Mouse (Mus musculus) hindbrain, postnatal 0 days (tissue): ENCODE results near the gene Psat1. TPM values are rescaled to one million over a fixed set of nuclear protein-coding genes. Genes with fewer than 3 reads are reported as not detected.

Source experiments
- ATAC-seq: fragments of 200-750 bp; cut with Nextera tagmentation; 2 replicates; pipeline ENCODE4 v1.8.0; 2017; ENCODE audit warnings: mild to moderate bottlenecking, moderate TSS enrichment, moderate library complexity
- DNase-seq: peaks from one replicate; pipeline ENCODE4 v3.0.0-alpha.2; 2015; ENCODE audit warnings: low spot score
- H3K27ac ChIP-seq: fragments of 300-500 bp; sonication (generic); 2 replicates; pipeline ENCODE4 v1.5.1; 2014; ENCODE audit warnings: mild to moderate bottlenecking
- H3K27me3 ChIP-seq: fragments of 300-500 bp; sonication (generic); 2 replicates; pipeline ENCODE4 v1.6.1; 2014; ENCODE audit warnings: low read length, mixed read lengths; ENCODE audit not compliant: insufficient read depth
- H3K36me3 ChIP-seq: fragments of 300-500 bp; sonication (generic); 2 replicates; pipeline ENCODE4 v1.6.1; 2014; ENCODE audit warnings: low read length, mixed read lengths; ENCODE audit not compliant: insufficient read depth
- H3K4me1 ChIP-seq: fragments of 300-500 bp; sonication (generic); 2 replicates; pipeline ENCODE4 v1.6.1; 2014; ENCODE audit warnings: antibody characterized with exemption, low read length, mixed read lengths; ENCODE audit not compliant: insufficient read depth
- H3K4me2 ChIP-seq: fragments of 300-500 bp; sonication (generic); 2 replicates; pipeline ENCODE4 v1.6.1; 2014; ENCODE audit warnings: low read depth, mild to moderate bottlenecking, low read length, moderate library complexity, mixed read lengths
- H3K4me3 ChIP-seq: fragments of 300-500 bp; sonication (generic); 2 replicates; pipeline ENCODE4 v1.5.1; 2014; ENCODE audit warnings: low read length
- H3K9ac ChIP-seq: fragments of 300-500 bp; sonication (generic); replicated peaks from 2 replicates; pipeline ENCODE4 v1.6.1; 2014; ENCODE audit warnings: mild to moderate bottlenecking, low read length, moderate library complexity, mixed read lengths
- H3K9me3 ChIP-seq: fragments of 300-500 bp; sonication (generic); 2 replicates; pipeline ENCODE4 v1.6.1; 2016; ENCODE audit warnings: low read length, mixed read lengths
- CTCF ChIP-seq: IDR thresholded peaks from 2 replicates; pipeline ENCODE4 v1.5.1; 2016; ENCODE audit warnings: antibody characterized with exemption, control low read depth, low read depth
- WGBS: fragments of 180-500 bp; shearing (Covaris S2); extraction: QIAGEN DNeasy Blood & Tissue Kit; methylation state at CpG from one replicate; pipeline ENCODE4 v1.1.7; 2014; 5-methylcytosine and 5-hydroxymethylcytosine counted together
- polyA plus RNA-seq: library from polyadenylated mRNA; unstranded; fragments of >200 nt; fragmentation: Nextera tagmentation; extraction: Ambion mirVana; gene quantifications from 2 replicates; pipeline ENCODE4 v1.2.1, GENCODE M21; 2015
- total RNA-seq: library from RNA; depleted of rRNA; stranded (reverse); fragments of >200 nt; gene quantifications from 2 replicates; pipeline ENCODE4 v1.2.3, GENCODE M21; 2014

The Psat1 gene
- total and polyA plus RNA-seq, 2 experiments from 2014 or later, result 79.8 to 96.6 TPM

DNA sequence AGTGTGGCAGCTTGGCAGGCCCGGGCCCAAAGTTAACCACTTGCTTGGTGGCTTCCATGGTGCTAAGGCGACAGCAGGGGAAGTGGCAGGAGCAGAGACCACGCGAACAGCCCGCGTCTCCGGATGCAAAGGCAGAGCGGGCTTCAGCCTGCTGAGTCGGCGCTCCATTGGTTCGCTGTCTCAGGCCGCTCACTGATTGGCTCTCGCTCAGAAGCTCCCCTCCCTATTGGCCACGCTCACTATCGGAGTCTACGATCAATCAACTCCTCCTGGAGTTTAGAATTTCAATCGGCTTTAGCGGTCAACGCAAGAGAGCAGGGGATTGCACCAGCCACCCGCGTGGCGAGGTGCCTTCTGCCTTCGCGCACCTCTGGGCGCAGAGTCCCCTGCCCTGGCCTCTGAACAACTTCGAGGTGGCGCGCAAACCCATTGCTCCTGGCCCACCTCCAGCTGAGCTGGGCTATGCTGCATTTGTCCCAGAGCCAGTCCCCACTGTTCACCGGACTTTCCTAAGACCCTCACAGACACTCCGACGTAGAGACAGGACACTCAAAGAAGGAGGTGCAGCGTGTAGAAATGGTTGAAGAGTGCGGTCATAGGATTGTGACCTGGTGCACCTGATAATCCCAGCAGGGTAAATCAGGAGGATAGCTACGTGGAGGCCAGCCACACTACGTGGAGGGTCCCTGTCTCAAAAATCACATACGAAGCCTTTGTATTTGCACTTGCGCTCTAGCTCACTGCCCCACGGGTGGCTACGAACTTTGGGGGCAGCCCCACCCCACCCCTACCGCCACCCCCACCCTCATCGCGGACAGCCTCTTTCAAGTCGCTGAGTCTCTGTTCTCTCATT, 22.0 kb downstream of the Psat1 start:
- Histone ChIP-seq H3K4me2 (peak overlapping the region; percentile 95), H3K27ac (peak overlapping the region; percentile 76), H3K27me3 (no peaks in the 10 kb centered on the region), H3K4me3 (peak overlapping the region; percentile 68), H3K4me1 (peaks cover 4% of the 10 kb centered on the region), H3K9ac (peak overlapping the region; percentile 50), H3K9me3 (no peaks in the 10 kb centered on the region), H3K36me3 (no peaks in the 10 kb centered on the region)
- peak; percentile 95 for DNase-seq
- WGBS, result 1% methylated on average over 43 of the region's 43 CpGs
- TF ChIP-seq CTCF, result 0 out of 2 replicates have a peak, but pooled peaks have one; percentile 0
- peak; percentile 99 for ATAC-seq

DNA sequence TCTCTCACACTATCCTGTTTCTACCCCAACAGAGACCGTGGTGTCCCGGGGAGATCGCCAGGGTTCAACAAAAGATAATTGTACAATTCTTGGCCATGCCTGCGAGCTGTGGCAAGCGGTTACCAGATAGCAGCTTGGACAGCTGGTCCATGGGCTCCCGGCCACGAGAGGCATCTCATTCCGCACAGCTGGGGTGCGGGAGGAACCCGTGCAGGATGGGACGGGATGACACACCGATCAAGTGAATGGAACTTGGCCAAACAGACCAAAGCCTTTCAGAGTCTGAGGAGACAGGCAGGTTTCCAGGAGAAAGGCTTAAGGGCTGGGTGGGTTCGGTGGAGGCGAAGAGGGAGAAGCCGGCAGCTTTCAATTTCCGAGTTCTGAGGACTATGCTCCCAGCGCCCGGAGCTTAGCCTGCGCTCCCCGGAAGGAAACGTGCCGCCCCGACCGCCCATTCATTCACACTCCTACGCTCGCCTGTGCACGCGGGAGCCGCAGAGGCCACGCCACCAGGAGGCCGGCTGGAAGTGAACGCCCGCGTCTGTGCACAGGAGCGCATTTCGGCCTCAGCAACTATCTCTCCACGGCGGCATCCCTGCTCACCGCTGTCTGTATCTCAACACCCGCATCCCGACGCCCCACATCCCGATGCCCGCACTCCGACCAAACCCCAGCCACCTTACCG, 22.8 kb downstream of the Psat1 start:
- no peaks in the 10 kb centered on the region for H3K27me3 ChIP-seq
- DNase-seq (peak; percentile 79), ATAC-seq (peak; percentile 72)
- TF ChIP-seq CTCF, result peak; percentile 8; the same call in 1 of the 2 replicates
- H3K27ac ChIP-seq, result peak overlapping the region; percentile 76
- H3K9ac ChIP-seq, result peak overlapping the region; percentile 50
- peak overlapping the region; percentile 95 for H3K4me2 ChIP-seq
- peak overlapping the region; percentile 68 for H3K4me3 ChIP-seq
- 0% methylated on average over 42 of the region's 46 CpGs for WGBS
- H3K4me1 ChIP-seq, result peaks cover 4% of the 10 kb centered on the region
- no peaks in the 10 kb centered on the region for H3K9me3 ChIP-seq
- no peaks in the 10 kb centered on the region for H3K36me3 ChIP-seq

DNA sequence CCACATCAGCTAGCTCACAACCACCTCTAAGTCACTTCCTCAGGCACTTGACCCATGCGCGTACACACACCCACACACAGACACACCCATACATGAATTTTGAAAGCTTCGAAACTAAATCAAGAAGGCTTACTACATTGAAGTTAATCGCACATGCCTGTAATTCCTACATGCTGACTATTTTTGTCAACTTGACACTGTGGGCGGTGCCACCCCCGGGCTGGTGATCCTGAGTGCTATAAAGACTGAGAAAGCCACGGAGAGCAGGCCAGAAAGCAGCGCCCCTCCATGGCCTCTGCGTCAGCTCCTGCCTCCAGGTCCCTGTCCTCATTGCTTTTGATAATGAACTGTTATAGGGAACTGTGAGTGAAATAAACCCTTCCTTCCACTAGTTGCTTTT, 23.7 kb downstream of the Psat1 start:
- 0 out of 2 replicates have a peak, but pooled peaks have one; percentile 1 for TF ChIP-seq CTCF
- peaks cover 4% of the 10 kb centered on the region for H3K4me1 ChIP-seq
- ATAC-seq (no peak), DNase-seq (peak; percentile 21)
- H3K4me2 ChIP-seq, result peak overlapping the region; percentile 95
- peak overlapping the region; percentile 76; the same call in 1 of the 2 replicates for H3K27ac ChIP-seq
- 0 out of 2 replicates have a peak, but pooled peaks cover under 1% of the 10 kb centered on the region for H3K36me3 ChIP-seq
- H3K9me3 ChIP-seq, result no peaks in the 10 kb centered on the region
- H3K9ac ChIP-seq, result peak overlapping the region; percentile 50; the same call in 1 of the 2 replicates
- no peaks in the 10 kb centered on the region for H3K27me3 ChIP-seq
- peak overlapping the region; percentile 68 for H3K4me3 ChIP-seq
- WGBS, result 31% methylated on average over 9 of the region's 9 CpGs

DNA sequence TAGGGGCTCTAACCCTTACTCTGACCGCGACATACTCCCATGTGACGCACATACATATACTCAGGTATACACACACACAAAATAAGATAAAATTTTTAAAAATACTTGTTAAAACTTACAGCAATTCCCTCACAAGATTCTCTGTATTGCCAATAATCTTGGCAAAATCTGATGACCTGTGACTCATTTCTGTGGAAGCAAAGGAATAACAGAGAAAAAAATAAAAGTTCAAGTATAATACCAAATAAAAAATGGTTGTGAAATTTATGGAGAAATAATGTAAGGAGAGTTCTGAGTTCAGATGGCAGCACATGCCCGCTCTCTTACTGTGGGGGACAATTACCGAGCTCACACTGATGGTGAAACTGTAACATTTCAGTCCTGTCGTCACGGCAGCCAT, 27.8 kb downstream of the Psat1 start:
- Histone ChIP-seq H3K4me2 (no peak overlapping the region), H3K27me3 (no peaks in the 10 kb centered on the region), H3K9ac (no peak overlapping the region), H3K27ac (no peak overlapping the region), H3K4me3 (no peak overlapping the region), H3K4me1 (peaks cover 4% of the 10 kb centered on the region; the same call in 1 of the 2 replicates), H3K36me3 (peaks cover 9% of the 10 kb centered on the region; the same call in 1 of the 2 replicates), H3K9me3 (no peaks in the 10 kb centered on the region)
- no peak for TF ChIP-seq CTCF
- DNase-seq, result no peak
- ATAC-seq, result no peak
- 96% methylated on average over 7 of the region's 7 CpGs for WGBS

DNA sequence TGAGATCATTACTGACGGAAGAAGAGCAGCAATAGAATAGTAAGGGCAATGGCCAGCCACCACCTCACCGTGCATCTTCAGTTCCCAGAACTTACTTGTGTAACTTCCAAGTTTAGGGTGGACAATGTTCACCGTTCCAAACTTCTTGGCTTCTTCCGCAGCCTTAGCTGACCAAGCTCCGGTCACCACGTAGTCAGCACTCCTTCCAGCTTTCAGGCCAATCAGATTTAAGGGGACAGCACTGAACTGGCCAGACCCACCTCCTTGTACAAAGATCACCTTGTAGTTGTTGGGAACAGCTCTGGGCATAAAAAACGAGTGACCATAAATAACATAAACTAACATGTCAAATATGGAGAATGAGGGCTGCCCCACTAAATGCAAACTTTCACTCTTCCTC, 29.0 kb downstream of the Psat1 start:
- H3K27ac ChIP-seq, result no peak overlapping the region
- H3K36me3 ChIP-seq, result peaks cover 9% of the 10 kb centered on the region; the same call in 1 of the 2 replicates
- WGBS, result 92% methylated on average over 7 of the region's 7 CpGs
- TF ChIP-seq CTCF, result no peak
- ATAC-seq (no peak), DNase-seq (no peak)
- no peaks in the 10 kb centered on the region for H3K9me3 ChIP-seq
- H3K9ac ChIP-seq, result no peak overlapping the region
- no peaks in the 10 kb centered on the region; the same call in 1 of the 2 replicates for H3K4me1 ChIP-seq
- no peak overlapping the region for H3K4me3 ChIP-seq
- H3K4me2 ChIP-seq, result no peak overlapping the region
- H3K27me3 ChIP-seq, result no peaks in the 10 kb centered on the region

DNA sequence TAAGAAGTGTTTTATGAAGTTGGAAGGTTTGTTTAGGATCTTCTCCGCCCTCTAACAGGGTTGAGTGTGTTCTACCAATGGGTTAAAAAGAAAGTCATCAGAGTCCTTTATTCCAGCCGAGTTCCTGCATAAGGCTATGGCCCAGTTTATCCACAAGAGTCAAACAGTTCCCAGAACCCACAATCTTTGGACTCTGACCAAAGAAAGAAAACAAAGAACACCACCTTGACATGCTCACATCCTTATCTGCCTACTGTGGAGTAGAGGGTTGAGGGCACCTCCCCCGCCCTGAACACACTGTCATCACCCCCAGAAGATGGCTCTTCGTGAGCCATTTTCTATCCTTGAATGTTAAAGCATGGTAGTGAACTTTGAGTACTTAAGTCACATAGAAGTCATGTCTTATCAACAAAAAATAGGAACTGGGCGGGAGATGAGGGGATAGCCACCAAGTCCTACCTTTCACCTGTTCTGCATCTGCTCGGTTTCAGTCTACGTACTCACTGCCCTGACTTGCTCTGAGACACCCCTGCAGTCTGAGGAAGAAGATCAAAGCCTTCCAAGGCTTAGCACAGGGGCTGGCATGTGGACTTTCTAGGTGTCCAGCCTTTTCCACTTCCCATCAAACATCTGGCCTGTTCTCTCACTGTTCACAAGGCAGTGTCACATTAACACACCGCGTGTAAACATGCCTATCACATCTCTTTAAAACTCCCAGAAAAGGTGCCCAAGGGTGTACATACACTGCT, 33.7 kb downstream of the Psat1 start:
- no peak for TF ChIP-seq CTCF
- Histone ChIP-seq H3K4me2 (no peak overlapping the region), H3K36me3 (peaks cover 20% of the 10 kb centered on the region), H3K4me1 (no peaks in the 10 kb centered on the region), H3K27me3 (no peaks in the 10 kb centered on the region), H3K4me3 (no peak overlapping the region), H3K9me3 (no peaks in the 10 kb centered on the region), H3K9ac (no peak overlapping the region), H3K27ac (no peak overlapping the region)
- DNase-seq (no peak), ATAC-seq (no peak)
- 93% methylated on average over 9 of the region's 9 CpGs for WGBS
